Mouse (Mus musculus) cortical plate, adult 2 months (tissue): ENCODE measurements around the gene Sptb.

Experiments used
- CTCF ChIP-seq: fragments of 200-500 bp; IDR thresholded peaks from 2 replicates; pipeline ENCODE4 v1.5.1; 2011; ENCODE audit warnings: mild to moderate bottlenecking, control low read depth, low read length; ENCODE audit not compliant: insufficient read depth; ENCODE audit errors: extremely low read depth
- POLR2A ChIP-seq: fragments of 200-500 bp; IDR thresholded peaks from 2 replicates; pipeline ENCODE4 v1.6.1; 2011; ENCODE audit warnings: mild to moderate bottlenecking, low read length, control low read depth; ENCODE audit not compliant: insufficient read depth; ENCODE audit errors: extremely low read depth

DNA sequence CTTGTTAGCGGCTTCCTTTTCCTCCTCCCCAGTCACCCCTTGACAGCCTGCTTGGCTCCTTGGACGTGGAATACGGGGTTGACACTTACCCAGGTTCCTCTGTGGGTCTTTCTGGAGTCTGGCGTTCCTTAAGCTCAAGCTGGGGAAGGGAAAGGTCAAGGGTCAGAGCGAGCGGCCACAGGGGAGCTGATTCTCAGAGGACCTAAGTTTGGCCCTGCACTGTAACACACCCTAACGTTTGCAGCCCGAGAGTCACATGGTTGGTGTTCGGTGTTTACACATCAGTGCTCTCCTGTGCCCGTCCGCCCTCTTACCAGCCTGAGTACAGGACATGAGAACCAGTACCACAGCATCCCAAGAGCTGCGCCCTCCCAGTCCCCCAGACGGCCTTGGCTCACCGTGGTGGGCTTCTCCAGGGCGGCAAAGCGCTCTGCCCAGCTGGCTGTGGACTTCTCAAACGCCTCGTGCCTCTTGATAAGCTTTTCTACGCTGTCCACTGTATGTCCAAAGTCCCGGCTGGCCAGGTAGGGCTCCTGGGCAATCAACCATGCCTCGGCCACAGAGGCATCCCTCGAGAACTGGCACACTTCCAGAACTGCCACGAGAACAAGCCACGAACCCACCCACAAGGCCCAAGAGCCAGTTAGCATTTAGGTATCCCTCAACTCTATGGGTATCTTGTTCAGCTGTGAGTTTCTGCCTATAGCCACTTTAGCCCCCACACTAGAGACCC lies 112.0 kb downstream of the Sptb start:
- TF ChIP-seq CTCF (no peak), POLR2A (no peak)
